Mouse (Mus musculus): ENCODE results near the gene Ankrd53. TPM values are rescaled to one million over a fixed set of nuclear protein-coding genes. Genes with fewer than 3 reads are reported as not detected.

The Ankrd53 gene
- polyA plus RNA-seq (2014; fragmentation: Nextera tagmentation; extraction: Ambion mirVana): 0.18 TPM in 1 of 2 replicates, not detected in the other

GRCm38 (mm10) chr6:83762344-83762743, at the start of gene Ankrd53:
Gene Ankrd53 (plus strand): TSS chr6:83762644.
- no peak for ATAC-seq (ENCODE audit: low FRiP score)
- WGBS: 28% methylated on average over 6 of the region's 6 CpGs

GRCm38 (mm10) chr6:83713271-83714136, 48.9 kb upstream of the Ankrd53 start:
- H3K27me3 ChIP-seq (ENCODE audit: control insufficient read depth, insufficient read depth, low read length): peaks cover 95% of the 10 kb centered on the region
- no peaks in the 10 kb centered on the region for H3K36me3 ChIP-seq (ENCODE audit: control insufficient read depth, insufficient read depth, low read length)
- H3K4me3 ChIP-seq (ENCODE audit: low read depth, low read length): no peak overlapping the region
- DNase-seq (ENCODE audit: low spot score, missing footprints): peak; percentile 91
- H3K4me1 ChIP-seq (ENCODE audit: control insufficient read depth, insufficient read depth, low read length): peaks cover 18% of the 10 kb centered on the region
- 3% methylated on average over 12 of the region's 12 CpGs for WGBS
- no peaks in the 10 kb centered on the region for H3K9me3 ChIP-seq (ENCODE audit: control insufficient read depth, low read length)
- H3K4me2 ChIP-seq: no peak overlapping the region
- no peak overlapping the region for H3K27ac ChIP-seq (ENCODE audit: low read depth, low read length)
- H3K9ac ChIP-seq (ENCODE audit: low read length): no peak overlapping the region
- ATAC-seq (ENCODE audit: low FRiP score): no peak

More at GRCm38 (mm10) chr6:83762344-83762743, at the start of gene Ankrd53:
- DNase-seq (ENCODE audit: low spot score, missing footprints): no peak
- H3K4me3 ChIP-seq (ENCODE audit: low read depth, low read length): peak within 1 kb of the TSS; percentile 21
- H3K4me2 ChIP-seq: peak within 1 kb of the TSS; percentile 44
- no peaks in the 10 kb centered on the region for H3K36me3 ChIP-seq (ENCODE audit: control insufficient read depth, insufficient read depth, low read length)
- peaks cover 59% of the 10 kb centered on the region for H3K27me3 ChIP-seq (ENCODE audit: control insufficient read depth, insufficient read depth, low read length)
- peaks cover 8% of the 10 kb centered on the region for H3K4me1 ChIP-seq (ENCODE audit: control insufficient read depth, insufficient read depth, low read length)
- no peak within 1 kb of the TSS for H3K27ac ChIP-seq (ENCODE audit: low read depth, low read length)
- H3K9ac ChIP-seq (ENCODE audit: low read length): peak within 1 kb of the TSS; percentile 41
- no peaks in the 10 kb centered on the region for H3K9me3 ChIP-seq (ENCODE audit: control insufficient read depth, low read length)

GRCm38 (mm10) chr6:83714221-83715123, 48.0 kb upstream of the Ankrd53 start:
- WGBS: under 1% methylated on average over 34 of the region's 34 CpGs
- peaks cover 18% of the 10 kb centered on the region for H3K4me1 ChIP-seq (ENCODE audit: control insufficient read depth, insufficient read depth, low read length)
- no peaks in the 10 kb centered on the region for H3K36me3 ChIP-seq (ENCODE audit: control insufficient read depth, insufficient read depth, low read length)
- H3K9ac ChIP-seq (ENCODE audit: low read length): no peak overlapping the region
- ATAC-seq (ENCODE audit: low FRiP score): no peak
- peak; percentile 96 for DNase-seq (ENCODE audit: low spot score, missing footprints)
- H3K27me3 ChIP-seq (ENCODE audit: control insufficient read depth, insufficient read depth, low read length): peaks cover 94% of the 10 kb centered on the region
- H3K27ac ChIP-seq (ENCODE audit: low read depth, low read length): no peak overlapping the region
- H3K4me2 ChIP-seq: no peak overlapping the region
- H3K9me3 ChIP-seq (ENCODE audit: control insufficient read depth, low read length): no peaks in the 10 kb centered on the region
- H3K4me3 ChIP-seq (ENCODE audit: low read depth, low read length): no peak overlapping the region

- H3K4me1 ChIP-seq (ENCODE audit: control insufficient read depth, insufficient read depth, low read length): peaks cover 15% of the 10 kb centered on the region
- H3K4me2 ChIP-seq: no peak overlapping the region
- no peak overlapping the region for H3K27ac ChIP-seq (ENCODE audit: low read depth, low read length)
- peaks cover 94% of the 10 kb centered on the region for H3K27me3 ChIP-seq (ENCODE audit: control insufficient read depth, insufficient read depth, low read length)
- H3K9me3 ChIP-seq (ENCODE audit: control insufficient read depth, low read length): no peaks in the 10 kb centered on the region
- DNase-seq (ENCODE audit: low spot score, missing footprints): peak; percentile 97
- H3K9ac ChIP-seq (ENCODE audit: low read length): no peak overlapping the region
- under 1% methylated on average over 30 of the region's 30 CpGs for WGBS
- no peak for ATAC-seq (ENCODE audit: low FRiP score)
- H3K4me3 ChIP-seq (ENCODE audit: low read depth, low read length): no peak overlapping the region
- H3K36me3 ChIP-seq (ENCODE audit: control insufficient read depth, insufficient read depth, low read length): no peaks in the 10 kb centered on the region
These were observed 46.8 kb upstream of the Ankrd53 start for GRCm38 (mm10) chr6:83715461-83716196.

- no peak for ATAC-seq (ENCODE audit: low FRiP score)
- Histone ChIP-seq H3K9me3 (ENCODE audit: control insufficient read depth, low read length) (no peaks in the 10 kb centered on the region), H3K4me1 (ENCODE audit: control insufficient read depth, insufficient read depth, low read length) (peaks cover 2% of the 10 kb centered on the region), H3K27me3 (ENCODE audit: control insufficient read depth, insufficient read depth, low read length) (peaks cover 94% of the 10 kb centered on the region), H3K4me3 (ENCODE audit: low read depth, low read length) (no peak overlapping the region), H3K36me3 (ENCODE audit: control insufficient read depth, insufficient read depth, low read length) (no peaks in the 10 kb centered on the region), H3K9ac (ENCODE audit: low read length) (no peak overlapping the region), H3K27ac (ENCODE audit: low read depth, low read length) (no peak overlapping the region), H3K4me2 (no peak overlapping the region)
- WGBS: 2% methylated on average over 8 of the region's 8 CpGs
- DNase-seq (ENCODE audit: low spot score, missing footprints): peak; percentile 95
These were observed 45.4 kb upstream of the Ankrd53 start for GRCm38 (mm10) chr6:83717026-83717425.

- DNase-seq (ENCODE audit: low spot score, missing footprints): peak; percentile 83
- 29% methylated on average over 6 of the region's 6 CpGs for WGBS
- no peak overlapping the region for H3K9ac ChIP-seq (ENCODE audit: low read length)
- no peak overlapping the region for H3K4me3 ChIP-seq (ENCODE audit: low read depth, low read length)
- no peak overlapping the region for H3K27ac ChIP-seq (ENCODE audit: low read depth, low read length)
- H3K4me1 ChIP-seq (ENCODE audit: control insufficient read depth, insufficient read depth, low read length): no peaks in the 10 kb centered on the region
- H3K36me3 ChIP-seq (ENCODE audit: control insufficient read depth, insufficient read depth, low read length): no peaks in the 10 kb centered on the region
- H3K9me3 ChIP-seq (ENCODE audit: control insufficient read depth, low read length): no peaks in the 10 kb centered on the region
- peaks cover 52% of the 10 kb centered on the region for H3K27me3 ChIP-seq (ENCODE audit: control insufficient read depth, insufficient read depth, low read length)
- no peak for ATAC-seq (ENCODE audit: low FRiP score)
- H3K4me2 ChIP-seq: no peak overlapping the region
These were observed 39.9 kb upstream of the Ankrd53 start for GRCm38 (mm10) chr6:83722526-83722925.

- 45% methylated on average over 4 of the region's 4 CpGs for WGBS
- H3K36me3 ChIP-seq (ENCODE audit: control insufficient read depth, insufficient read depth, low read length): no peaks in the 10 kb centered on the region
- ATAC-seq (ENCODE audit: low FRiP score) (no peak), DNase-seq (ENCODE audit: low spot score, missing footprints) (peak; percentile 72)
- H3K9ac ChIP-seq (ENCODE audit: low read length): no peak overlapping the region
- H3K4me2 ChIP-seq: no peak overlapping the region
- H3K9me3 ChIP-seq (ENCODE audit: control insufficient read depth, low read length): no peaks in the 10 kb centered on the region
- H3K27me3 ChIP-seq (ENCODE audit: control insufficient read depth, insufficient read depth, low read length): peaks cover 7% of the 10 kb centered on the region
- H3K4me1 ChIP-seq (ENCODE audit: control insufficient read depth, insufficient read depth, low read length): no peaks in the 10 kb centered on the region
- no peak overlapping the region for H3K4me3 ChIP-seq (ENCODE audit: low read depth, low read length)
- H3K27ac ChIP-seq (ENCODE audit: low read depth, low read length): no peak overlapping the region
These were observed 35.3 kb upstream of the Ankrd53 start for GRCm38 (mm10) chr6:83727178-83727577.

- no peaks in the 10 kb centered on the region for H3K4me1 ChIP-seq (ENCODE audit: control insufficient read depth, insufficient read depth, low read length)
- ATAC-seq (ENCODE audit: low FRiP score): no peak
- no peak overlapping the region for H3K27ac ChIP-seq (ENCODE audit: low read depth, low read length)
- no peak overlapping the region for H3K4me3 ChIP-seq (ENCODE audit: low read depth, low read length)
- H3K4me2 ChIP-seq: no peak overlapping the region
- peak; percentile 86 for DNase-seq (ENCODE audit: low spot score, missing footprints)
- no peaks in the 10 kb centered on the region; the same call in 1 of the 2 replicates for H3K27me3 ChIP-seq (ENCODE audit: control insufficient read depth, insufficient read depth, low read length)
- whole genome bisulfite sequencing: 88% methylated on average over 3 of the region's 3 CpGs
- no peaks in the 10 kb centered on the region for H3K36me3 ChIP-seq (ENCODE audit: control insufficient read depth, insufficient read depth, low read length)
- H3K9ac ChIP-seq (ENCODE audit: low read length): no peak overlapping the region
- no peaks in the 10 kb centered on the region for H3K9me3 ChIP-seq (ENCODE audit: control insufficient read depth, low read length)
These were observed 34.0 kb upstream of the Ankrd53 start for GRCm38 (mm10) chr6:83728488-83728887.

All from midbrain, embryonic 11.5 days (tissue).